Mouse (Mus musculus) heart, embryonic 15.5 days (tissue): ENCODE data around the gene Mrtfa. TPM values are rescaled to one million over a fixed set of nuclear protein-coding genes. Genes with fewer than 3 reads are reported as not detected.

ENCODE experiments used
- ATAC-seq: fragments of 200-750 bp; cut with Nextera tagmentation; replicated peaks from 2 replicates; pipeline ENCODE4 v1.8.0; 2017; ENCODE audit warnings: low read depth, moderate TSS enrichment; ENCODE audit not compliant: insufficient number of reproducible peaks, insufficient read depth, low FRiP score
- H3K27ac ChIP-seq: fragments of 300-500 bp; sonication (generic); 2 replicates; pipeline ENCODE4 v1.5.1; 2015; ENCODE audit warnings: mild to moderate bottlenecking, inconsistent platforms
- H3K27me3 ChIP-seq: fragments of 300-500 bp; sonication (generic); 2 replicates; pipeline ENCODE4 v1.6.1; 2015; ENCODE audit warnings: inconsistent platforms
- H3K36me3 ChIP-seq: fragments of 300-500 bp; sonication (generic); 2 replicates; pipeline ENCODE4 v1.6.1; 2015; ENCODE audit warnings: mild to moderate bottlenecking, inconsistent platforms
- H3K4me1 ChIP-seq: fragments of 300-500 bp; sonication (generic); replicated peaks from 2 replicates; pipeline ENCODE4 v1.6.1; 2015; ENCODE audit warnings: inconsistent platforms
- H3K4me2 ChIP-seq: fragments of 300-500 bp; sonication (generic); 2 replicates; pipeline ENCODE4 v1.6.1; 2015; ENCODE audit warnings: inconsistent platforms, mild to moderate bottlenecking, moderate library complexity
- H3K4me3 ChIP-seq: fragments of 300-500 bp; sonication (generic); 2 replicates; pipeline ENCODE4 v1.5.1; 2015; ENCODE audit warnings: mild to moderate bottlenecking, inconsistent platforms
- H3K9ac ChIP-seq: fragments of 300-500 bp; sonication (generic); 2 replicates; pipeline ENCODE4 v1.6.1; 2015; ENCODE audit warnings: mild to moderate bottlenecking, inconsistent platforms
- H3K9me3 ChIP-seq: fragments of 300-500 bp; sonication (generic); replicated peaks from 2 replicates; pipeline ENCODE4 v1.6.1; 2016; ENCODE audit warnings: inconsistent platforms
- WGBS: fragments of 180-500 bp; shearing (Covaris S2); methylation state at CpG from one replicate; pipeline ENCODE4 v1.1.7; 2015; ENCODE audit warnings: mixed read lengths; 5-methylcytosine and 5-hydroxymethylcytosine counted together
- polyA plus RNA-seq: library from polyadenylated mRNA; unstranded; fragments of >200 nt; fragmentation: Nextera tagmentation; extraction: Ambion mirVana; gene quantifications from 2 replicates; pipeline ENCODE4 v1.2.1, GENCODE M21; 2015

Mrtfa gene
- polyA plus RNA-seq, 1 experiment from 2014 or later, result 11.4 TPM

- Histone ChIP-seq H3K9ac (no peak overlapping the region), H3K9me3 (no peaks in the 10 kb centered on the region), H3K4me3 (peak overlapping the region; percentile 4; the same call in 1 of the 2 replicates), H3K27ac (peak overlapping the region; percentile 44; the same call in 1 of the 2 replicates), H3K36me3 (no peaks in the 10 kb centered on the region; the same call in 1 of the 2 replicates), H3K4me2 (no peak overlapping the region), H3K4me1 (peaks cover 22% of the 10 kb centered on the region), H3K27me3 (no peaks in the 10 kb centered on the region)
- no peak for ATAC-seq
- WGBS, result 81% methylated on average over 4 of the region's 4 CpGs
These were observed 145.2 kb downstream of the Mrtfa start for GRCm38 (mm10) chr15:81045336-81045735.

GRCm38 (mm10) chr15:81044446-81044845 is 146.1 kb downstream of the Mrtfa start:
- peak overlapping the region; percentile 4; the same call in 1 of the 2 replicates for H3K4me3 ChIP-seq
- ATAC-seq, result no peak
- H3K9ac ChIP-seq, result no peak overlapping the region
- 91% methylated on average over 9 of the region's 9 CpGs for WGBS
- peak overlapping the region; percentile 22; the same call in 1 of the 2 replicates for H3K4me2 ChIP-seq
- peaks cover 19% of the 10 kb centered on the region for H3K4me1 ChIP-seq
- no peaks in the 10 kb centered on the region for H3K9me3 ChIP-seq
- no peak overlapping the region for H3K27ac ChIP-seq
- H3K36me3 ChIP-seq, result no peaks in the 10 kb centered on the region; the same call in 1 of the 2 replicates
- no peaks in the 10 kb centered on the region for H3K27me3 ChIP-seq

GRCm38 (mm10) chr15:81042276-81042931 is 148.2 kb downstream of the Mrtfa start:
- no peak for ATAC-seq
- no peak overlapping the region for H3K9ac ChIP-seq
- H3K27ac ChIP-seq, result no peak overlapping the region

GRCm38 (mm10) chr15:81041767-81042166 is 148.8 kb downstream of the Mrtfa start:
- H3K4me2 ChIP-seq, result no peak overlapping the region

More at GRCm38 (mm10) chr15:81042276-81042931, 148.2 kb downstream of the Mrtfa start:
- H3K9me3 ChIP-seq, result no peaks in the 10 kb centered on the region
- no peak overlapping the region for H3K4me2 ChIP-seq
- H3K36me3 ChIP-seq, result no peaks in the 10 kb centered on the region; the same call in 1 of the 2 replicates
- 57% methylated on average over 13 of the region's 13 CpGs for WGBS
- H3K4me1 ChIP-seq, result peaks cover 15% of the 10 kb centered on the region
- H3K27me3 ChIP-seq, result no peaks in the 10 kb centered on the region
- no peak overlapping the region for H3K4me3 ChIP-seq

GRCm38 (mm10) chr15:81038419-81038818 is 152.1 kb downstream of the Mrtfa start:
- H3K27me3 ChIP-seq, result no peaks in the 10 kb centered on the region
- no peak overlapping the region for H3K4me2 ChIP-seq
- no peaks in the 10 kb centered on the region for H3K36me3 ChIP-seq
- ATAC-seq, result no peak
- no peak overlapping the region for H3K27ac ChIP-seq
- no peak overlapping the region for H3K9ac ChIP-seq
- peaks cover 40% of the 10 kb centered on the region for H3K4me1 ChIP-seq
- no peak overlapping the region for H3K4me3 ChIP-seq
- H3K9me3 ChIP-seq, result no peaks in the 10 kb centered on the region
- 85% methylated on average over 5 of the region's 5 CpGs for WGBS

More at GRCm38 (mm10) chr15:81041767-81042166, 148.8 kb downstream of the Mrtfa start:
- H3K9ac ChIP-seq, result no peak overlapping the region
- no peaks in the 10 kb centered on the region for H3K27me3 ChIP-seq
- H3K4me3 ChIP-seq, result no peak overlapping the region
- 53% methylated on average over 4 of the region's 4 CpGs for WGBS
- no peaks in the 10 kb centered on the region; the same call in 1 of the 2 replicates for H3K36me3 ChIP-seq
- peaks cover 15% of the 10 kb centered on the region for H3K4me1 ChIP-seq
- no peak overlapping the region for H3K27ac ChIP-seq
- H3K9me3 ChIP-seq, result no peaks in the 10 kb centered on the region
- ATAC-seq, result no peak

- peaks cover 25% of the 10 kb centered on the region for H3K4me1 ChIP-seq
- H3K27me3 ChIP-seq, result no peaks in the 10 kb centered on the region
- peak overlapping the region; percentile 50 for H3K27ac ChIP-seq
- H3K9me3 ChIP-seq, result no peaks in the 10 kb centered on the region
- ATAC-seq, result peak; percentile 29
- no peak overlapping the region for H3K9ac ChIP-seq
- no peaks in the 10 kb centered on the region for H3K36me3 ChIP-seq
- 57% methylated on average over 12 of the region's 12 CpGs for WGBS
- no peak overlapping the region for H3K4me3 ChIP-seq
- no peak overlapping the region for H3K4me2 ChIP-seq
These were observed 155.0 kb downstream of the Mrtfa start for GRCm38 (mm10) chr15:81035417-81036162.

- Histone ChIP-seq H3K36me3 (no peaks in the 10 kb centered on the region), H3K9ac (no peak overlapping the region), H3K27ac (no peak overlapping the region), H3K4me2 (no peak overlapping the region), H3K9me3 (no peaks in the 10 kb centered on the region), H3K27me3 (no peaks in the 10 kb centered on the region), H3K4me1 (peaks cover 25% of the 10 kb centered on the region), H3K4me3 (no peak overlapping the region)
- ATAC-seq, result no peak
- whole genome bisulfite sequencing, result 53% methylated on average over 6 of the region's 6 CpGs
These were observed 156.4 kb downstream of the Mrtfa start for GRCm38 (mm10) chr15:81034119-81034518.

GRCm38 (mm10) chr15:81032941-81033629 is 157.5 kb downstream of the Mrtfa start:
- 43% methylated on average over 9 of the region's 9 CpGs for WGBS
- Histone ChIP-seq H3K4me1 (peaks cover 25% of the 10 kb centered on the region), H3K36me3 (no peaks in the 10 kb centered on the region), H3K27me3 (no peaks in the 10 kb centered on the region), H3K4me2 (no peak overlapping the region), H3K9ac (no peak overlapping the region), H3K27ac (no peak overlapping the region), H3K4me3 (no peak overlapping the region), H3K9me3 (no peaks in the 10 kb centered on the region)
- ATAC-seq, result no peak; the same call in 1 of the 2 replicates

GRCm38 (mm10) chr15:81031611-81032010 is 158.9 kb downstream of the Mrtfa start:
- no peak for ATAC-seq
- no peaks in the 10 kb centered on the region for H3K36me3 ChIP-seq
- H3K4me3 ChIP-seq, result no peak overlapping the region
- no peak overlapping the region for H3K27ac ChIP-seq
- H3K9me3 ChIP-seq, result no peaks in the 10 kb centered on the region
- peaks cover 38% of the 10 kb centered on the region for H3K4me1 ChIP-seq
- 76% methylated on average over 4 of the region's 4 CpGs for WGBS
- no peak overlapping the region for H3K4me2 ChIP-seq
- H3K9ac ChIP-seq, result no peak overlapping the region
- no peaks in the 10 kb centered on the region for H3K27me3 ChIP-seq

GRCm38 (mm10) chr15:81030891-81031425 is 159.6 kb downstream of the Mrtfa start:
- Histone ChIP-seq H3K9me3 (no peaks in the 10 kb centered on the region), H3K9ac (no peak overlapping the region), H3K36me3 (no peaks in the 10 kb centered on the region), H3K4me1 (peaks cover 38% of the 10 kb centered on the region), H3K4me2 (no peak overlapping the region), H3K4me3 (no peak overlapping the region), H3K27ac (no peak overlapping the region), H3K27me3 (no peaks in the 10 kb centered on the region)
- no peak for ATAC-seq
- WGBS, result 75% methylated on average over 10 of the region's 10 CpGs
